Mouse (Mus musculus): ENCODE measurements around the gene Grasp. TPM values are rescaled to one million over a fixed set of nuclear protein-coding genes. Genes with fewer than 3 reads are reported as not detected.

Gene Grasp
- total RNA-seq, 1 experiment from 2014 or later: 0.81 TPM

DNA sequence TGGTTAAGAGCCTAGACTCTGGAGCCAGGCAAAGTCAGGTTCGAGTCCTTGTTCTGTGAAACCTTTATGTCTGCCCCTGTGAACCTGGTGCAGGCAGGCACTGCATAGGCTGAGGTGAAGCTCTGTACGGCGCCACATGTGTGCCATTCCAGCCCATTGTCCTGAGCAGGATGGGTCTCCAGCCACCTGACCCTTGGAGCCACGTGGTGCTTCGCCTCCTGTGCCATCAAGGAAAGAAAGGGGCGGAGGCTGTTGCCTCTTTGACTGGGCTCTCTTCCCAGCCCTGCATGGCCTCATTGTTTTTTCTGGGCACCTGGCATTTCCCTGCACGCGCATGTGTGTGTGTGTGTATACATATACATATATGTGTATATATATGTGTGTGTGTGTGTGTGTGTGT, 15.8 kb downstream of the Grasp start:
- ATAC-seq (ENCODE audit: extremely low read depth, insufficient number of reproducible peaks, low FRiP score, poor library complexity, severe bottlenecking): no peak

DNA sequence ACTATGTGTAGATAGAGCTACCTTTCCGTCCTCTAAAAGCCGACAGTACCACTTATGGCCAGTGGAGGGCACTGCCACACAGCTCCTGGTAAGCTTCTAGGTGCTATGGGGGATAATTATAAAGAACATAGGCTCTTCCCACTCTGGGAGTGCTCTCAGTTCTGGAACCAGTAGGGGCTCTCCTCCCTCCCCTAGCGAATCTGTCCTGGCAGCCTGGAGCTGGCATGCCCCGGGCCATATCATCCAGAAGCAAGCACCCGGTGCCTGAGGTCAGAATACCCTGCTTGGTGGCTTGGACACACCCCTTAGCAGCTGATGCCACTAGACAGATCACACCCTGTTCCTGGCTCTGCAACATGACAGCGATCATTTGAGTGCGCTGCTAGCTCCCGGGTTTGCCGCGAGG, 16.8 kb downstream of the Grasp start:
- peak; percentile 78 for ATAC-seq (ENCODE audit: extremely low read depth, insufficient number of reproducible peaks, low FRiP score, poor library complexity, severe bottlenecking)

DNA sequence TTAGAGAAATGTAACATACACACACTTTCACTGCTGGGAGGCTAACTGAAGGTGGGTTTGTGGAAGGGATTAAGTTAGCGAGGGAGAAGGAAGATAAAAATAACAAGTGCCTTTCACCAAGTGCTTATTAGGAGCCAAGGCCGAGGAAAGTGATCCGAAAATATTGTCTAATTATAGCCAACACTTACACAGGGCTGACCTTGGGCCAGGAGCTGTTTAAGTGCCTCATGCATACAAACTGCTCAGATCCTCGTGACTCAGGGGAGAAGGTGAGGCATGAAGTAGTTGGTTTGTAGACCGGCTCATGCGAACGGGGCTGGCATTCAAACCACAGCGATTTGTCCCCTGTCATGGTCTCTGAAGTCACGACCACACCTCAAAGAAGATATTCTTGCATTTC, 17.2 kb downstream of the Grasp start:
- no peak for ATAC-seq (ENCODE audit: extremely low read depth, insufficient number of reproducible peaks, low FRiP score, poor library complexity, severe bottlenecking)

DNA sequence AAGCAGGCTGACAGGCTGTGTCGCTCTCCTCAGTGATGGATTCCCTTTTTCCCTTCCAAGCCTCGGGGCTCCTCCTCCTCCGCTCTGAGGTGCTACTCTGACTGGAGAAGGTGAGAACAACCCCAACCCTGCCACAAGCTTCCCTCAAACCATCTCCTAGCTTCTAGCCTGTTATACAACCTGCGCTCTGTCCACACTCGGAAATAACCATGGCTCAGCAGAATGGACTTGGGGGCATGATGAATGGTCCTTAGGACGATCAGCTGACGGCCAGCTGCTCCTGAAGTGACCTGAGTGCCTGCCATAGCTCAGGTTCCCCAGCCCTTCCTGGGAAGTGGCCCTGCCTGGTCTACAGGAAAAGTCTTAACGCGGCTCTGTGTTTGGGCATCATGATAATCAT, 17.9 kb downstream of the Grasp start:
- ATAC-seq (ENCODE audit: extremely low read depth, insufficient number of reproducible peaks, low FRiP score, poor library complexity, severe bottlenecking): no peak

DNA sequence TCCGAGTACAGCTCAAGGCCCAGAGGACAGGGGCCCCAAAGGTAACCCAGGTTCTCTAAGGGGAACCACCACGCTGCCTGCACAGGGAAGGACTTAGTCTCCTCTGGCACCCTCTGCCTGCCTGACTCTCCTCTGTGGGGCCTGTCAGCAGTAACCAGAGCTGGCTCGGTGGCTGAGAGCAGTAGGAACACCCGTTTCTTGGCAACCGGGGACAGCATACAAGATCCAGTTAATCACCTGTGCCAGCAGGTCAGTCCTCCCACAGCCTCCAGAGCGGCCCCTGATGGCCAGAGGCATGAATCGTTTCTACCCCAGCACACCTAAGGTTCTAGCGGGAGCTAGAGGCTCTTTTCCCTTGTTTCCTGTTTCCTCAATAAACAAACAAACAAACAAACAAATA, 18.7 kb downstream of the Grasp start:
- ATAC-seq (ENCODE audit: extremely low read depth, insufficient number of reproducible peaks, low FRiP score, poor library complexity, severe bottlenecking): no peak

DNA sequence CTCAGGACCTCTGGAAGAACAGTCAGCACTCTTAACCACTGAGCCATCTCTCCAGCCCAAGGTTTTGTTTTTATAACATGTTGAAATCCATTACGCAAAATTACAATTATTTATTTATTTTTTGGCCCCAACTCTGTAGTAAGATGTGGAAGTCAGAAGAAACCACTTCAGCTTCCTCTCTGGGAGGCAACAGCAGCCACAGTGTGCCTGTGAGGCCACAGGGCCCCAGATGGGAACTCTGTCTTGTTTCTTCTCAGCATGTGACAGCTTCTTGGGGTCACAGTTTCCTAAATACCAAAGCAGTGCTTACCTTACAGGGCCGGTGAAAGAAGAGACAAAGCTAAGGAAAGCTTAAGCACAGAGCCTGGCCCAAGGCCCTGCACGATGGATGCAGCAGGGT, 20.0 kb downstream of the Grasp start:
- no peak for ATAC-seq (ENCODE audit: extremely low read depth, insufficient number of reproducible peaks, low FRiP score, poor library complexity, severe bottlenecking)

DNA sequence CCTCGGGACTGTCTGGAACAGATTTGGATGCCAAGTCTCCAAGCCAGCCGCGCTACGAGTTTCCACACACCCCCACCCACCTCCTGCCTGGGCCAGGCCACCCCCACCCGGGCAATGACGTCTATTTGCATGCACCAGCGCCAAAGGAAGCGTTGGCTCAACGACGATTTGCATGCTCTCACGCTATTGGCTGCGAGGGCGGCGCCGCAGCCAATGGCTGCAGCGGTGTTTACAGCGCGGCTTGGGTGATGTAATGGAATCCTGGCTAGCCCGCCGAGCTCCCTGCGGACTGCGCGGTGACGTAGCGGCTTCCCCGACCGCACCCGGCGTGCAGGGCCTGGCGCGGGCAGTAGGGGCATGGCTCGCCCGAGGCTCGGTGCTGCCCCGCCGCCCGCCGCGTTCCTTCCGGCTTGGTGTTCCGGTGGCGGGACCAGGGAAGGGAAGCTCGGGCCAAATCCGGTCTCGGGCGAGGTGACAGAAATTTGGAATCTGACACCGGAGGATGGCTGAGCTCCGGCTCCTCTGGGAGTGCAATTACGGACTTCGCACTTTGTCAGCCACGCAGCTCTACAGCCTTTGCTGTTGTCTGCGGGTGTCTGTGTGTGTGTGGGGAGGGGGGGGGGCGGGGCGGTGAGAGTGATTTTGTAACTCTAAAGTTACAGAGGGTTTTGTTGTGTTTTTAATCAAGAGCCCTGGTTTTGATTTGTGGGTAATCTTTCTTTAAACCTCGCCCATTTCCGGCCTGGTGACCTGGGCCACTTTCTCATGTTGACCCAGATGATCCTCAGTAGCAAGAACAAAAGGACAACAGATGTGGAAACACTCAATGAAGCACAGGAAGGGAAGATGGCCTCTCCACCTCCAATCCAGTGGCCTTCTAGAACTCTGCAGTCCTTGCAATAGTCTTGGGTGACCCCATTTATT, 22.5 kb downstream of the Grasp start:
- peak; percentile 94 for ATAC-seq (ENCODE audit: extremely low read depth, insufficient number of reproducible peaks, low FRiP score, poor library complexity, severe bottlenecking)

DNA sequence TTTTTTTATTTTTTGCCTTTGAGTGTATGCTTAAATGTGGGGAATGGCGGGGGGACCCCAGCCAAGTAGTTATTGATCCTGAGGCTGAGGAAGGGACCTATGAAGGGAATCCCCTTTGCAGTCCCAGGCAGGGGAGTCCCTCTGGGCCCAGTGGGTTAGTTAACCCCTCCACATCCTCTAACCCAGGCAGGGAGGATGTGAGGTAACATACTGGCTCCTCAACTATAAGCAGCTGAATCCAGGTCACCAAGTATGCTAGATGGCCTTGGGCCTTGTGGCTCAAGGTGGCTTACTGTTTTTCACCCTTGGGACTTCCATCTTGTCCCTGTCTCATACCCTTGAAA, 23.1 kb downstream of the Grasp start:
- ATAC-seq (ENCODE audit: extremely low read depth, insufficient number of reproducible peaks, low FRiP score, poor library complexity, severe bottlenecking): no peak

DNA sequence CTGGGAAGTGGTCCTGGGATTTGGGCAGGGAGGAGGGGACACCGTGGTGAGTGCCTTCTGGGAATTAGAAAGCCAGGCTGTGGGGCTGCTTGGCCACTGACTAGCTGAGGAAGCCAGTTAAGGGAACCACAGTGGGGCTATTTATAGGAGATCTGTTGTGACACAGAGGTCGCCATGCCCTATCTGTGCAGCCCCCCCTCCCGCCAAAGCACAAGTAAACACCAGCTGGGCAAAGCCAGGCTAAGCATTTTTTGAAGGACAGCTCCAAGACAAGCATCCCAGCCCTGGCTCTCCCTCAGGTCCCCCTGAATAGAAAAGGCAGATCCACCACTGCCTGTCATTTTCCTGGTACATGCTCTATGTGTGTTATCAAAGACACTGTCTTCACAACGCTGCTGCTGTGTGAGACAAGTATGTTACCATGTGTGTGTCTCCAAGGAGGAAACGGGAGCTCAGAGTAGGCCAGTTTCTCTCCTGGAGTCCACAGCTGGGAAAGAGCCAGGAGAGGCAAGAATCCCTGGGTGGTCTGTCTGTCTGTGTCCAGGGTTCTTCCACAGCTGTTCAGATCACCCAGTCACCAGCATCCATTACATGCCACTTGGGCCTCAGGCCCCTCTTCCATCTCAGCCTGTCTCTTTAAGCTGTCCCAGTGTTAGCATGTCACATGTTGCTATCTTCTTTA, 24.2 kb downstream of the Grasp start:
- no peak for ATAC-seq (ENCODE audit: extremely low read depth, insufficient number of reproducible peaks, low FRiP score, poor library complexity, severe bottlenecking)

DNA sequence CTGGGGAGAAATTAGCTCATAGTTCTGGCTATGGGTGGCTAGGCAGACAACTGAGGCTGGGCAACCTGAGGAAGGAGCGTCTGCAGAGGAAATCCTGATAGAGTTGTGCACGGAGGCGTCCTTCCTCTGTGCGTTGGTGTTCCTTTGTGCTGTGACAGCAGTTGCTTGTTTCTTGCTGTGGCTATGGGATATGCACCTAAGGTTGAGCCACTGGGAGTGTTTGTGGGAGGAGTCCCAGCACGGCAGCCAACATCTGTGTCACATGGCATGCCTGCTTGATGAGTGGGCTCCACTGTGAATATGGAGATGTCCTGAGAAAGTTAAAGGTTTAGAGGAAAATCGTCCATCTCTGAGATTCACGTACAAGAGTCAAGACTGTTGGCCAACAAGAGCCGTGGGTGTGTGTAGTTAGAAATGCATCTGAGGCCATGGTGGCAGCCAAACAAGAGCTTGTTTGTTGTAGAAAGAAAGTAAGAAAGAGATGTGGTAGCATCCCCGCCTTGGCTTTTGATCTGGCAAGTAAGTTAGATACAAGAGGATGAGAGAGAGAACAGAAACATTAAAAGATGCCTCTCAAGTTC, 26.3 kb downstream of the Grasp start:
- no peak for ATAC-seq (ENCODE audit: extremely low read depth, insufficient number of reproducible peaks, low FRiP score, poor library complexity, severe bottlenecking)

DNA sequence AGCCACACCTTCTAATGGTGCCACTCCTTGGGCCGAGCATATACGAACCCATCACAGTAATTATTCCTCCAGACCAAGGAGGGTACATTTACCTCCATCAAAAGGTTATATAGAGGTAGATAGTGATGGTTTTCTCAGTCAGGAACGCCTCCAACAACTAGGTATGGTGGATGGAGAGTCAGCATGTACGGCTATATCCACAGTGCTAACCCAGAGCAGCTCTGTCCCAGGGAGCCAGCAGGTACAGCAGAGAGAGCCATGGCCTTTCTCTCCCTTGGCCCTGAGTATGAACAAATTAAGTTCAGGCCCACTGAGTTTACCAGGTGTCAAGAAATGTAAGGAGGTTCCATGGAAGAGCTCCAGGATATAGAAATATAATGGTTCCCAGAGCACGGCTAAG, 27.9 kb downstream of the Grasp start:
- no peak for ATAC-seq (ENCODE audit: extremely low read depth, insufficient number of reproducible peaks, low FRiP score, poor library complexity, severe bottlenecking)

DNA sequence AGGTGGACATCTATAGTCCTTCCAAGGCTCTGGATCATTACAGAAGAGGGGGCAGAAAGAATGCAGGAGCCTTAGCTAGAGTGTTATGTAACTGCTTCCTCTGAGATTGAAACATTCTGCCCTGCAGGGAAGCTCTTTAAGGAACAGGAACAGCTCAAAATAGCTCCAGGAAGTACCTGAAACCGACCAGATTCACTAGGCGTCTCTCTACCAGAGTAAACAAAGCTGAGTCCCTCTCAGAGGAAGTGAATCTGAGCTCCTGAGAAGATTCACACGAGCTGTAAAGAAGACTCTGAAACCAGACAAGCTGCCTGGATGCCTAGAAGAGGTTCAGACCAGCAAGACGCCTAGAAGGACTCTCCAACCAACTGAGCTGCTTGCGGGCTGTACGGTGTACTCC, 28.6 kb downstream of the Grasp start:
- peak; percentile 31 for ATAC-seq (ENCODE audit: extremely low read depth, insufficient number of reproducible peaks, low FRiP score, poor library complexity, severe bottlenecking)

DNA sequence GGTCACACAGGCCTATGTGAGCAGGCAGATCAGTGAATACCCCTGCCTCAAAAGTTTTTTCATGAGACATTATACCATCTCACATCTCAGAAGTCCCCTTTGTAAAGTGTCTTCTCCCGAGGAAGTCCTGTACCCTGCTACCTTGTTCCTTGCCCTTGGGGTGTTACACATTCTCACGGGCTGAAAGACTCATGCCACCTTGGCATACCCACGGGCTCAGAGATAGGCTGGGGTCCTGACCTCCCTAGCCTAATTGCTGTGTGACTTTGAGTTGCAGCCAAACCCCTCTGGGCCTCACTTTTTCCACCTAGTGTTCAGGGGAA, 29.5 kb downstream of the Grasp start:
- ATAC-seq (ENCODE audit: extremely low read depth, insufficient number of reproducible peaks, low FRiP score, poor library complexity, severe bottlenecking): no peak

DNA sequence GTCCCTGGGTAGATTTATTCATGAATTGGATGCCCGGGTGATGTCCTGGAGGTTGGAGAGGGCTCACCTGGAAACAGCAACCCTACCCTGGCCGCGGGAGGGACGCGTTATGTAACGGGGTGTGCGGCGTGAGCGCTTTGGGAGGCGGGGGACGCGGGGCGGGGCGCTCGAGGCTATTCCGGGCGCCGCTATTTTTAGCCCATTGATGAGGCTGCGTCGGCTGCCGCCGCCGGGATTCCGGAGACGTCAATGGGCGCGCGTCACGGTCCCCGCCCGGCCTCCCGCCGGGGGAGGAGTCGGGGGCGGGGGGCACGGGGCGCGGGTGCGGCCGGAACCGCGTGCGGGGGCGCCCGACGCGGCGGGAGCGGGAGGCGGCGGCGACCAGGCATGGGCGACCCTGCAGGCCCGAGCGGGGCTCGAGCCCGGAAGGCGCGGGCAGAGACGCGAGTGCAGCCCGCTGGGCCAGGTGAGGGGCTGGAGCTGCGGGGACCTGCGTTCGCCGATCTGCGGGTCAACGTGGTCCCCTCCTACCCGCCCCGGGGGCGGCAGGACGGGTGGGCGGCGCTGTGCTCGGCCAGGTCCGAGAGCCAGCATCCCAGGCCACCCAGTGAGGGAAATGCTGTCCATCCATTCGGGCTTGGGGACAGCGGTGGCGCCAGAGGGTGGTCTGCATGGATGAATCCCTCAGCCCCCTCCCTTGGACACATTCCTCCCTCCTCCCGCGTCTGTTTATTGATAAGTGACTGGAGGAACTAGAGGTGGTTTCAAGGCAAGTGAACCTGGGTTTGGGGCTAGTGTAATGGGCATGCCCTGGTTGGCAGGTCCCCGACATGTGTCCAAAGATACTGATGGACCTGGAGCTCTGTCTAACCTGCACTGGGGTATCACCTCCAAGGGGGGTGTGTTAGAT, 30.2 kb downstream of the Grasp start, which contains the start of gene Nr4a1:
Gene Nr4a1 (plus strand): TSS at position 384 of the 910 bp plus-strand sequence.
- peak; percentile 27 for ATAC-seq (ENCODE audit: extremely low read depth, insufficient number of reproducible peaks, low FRiP score, poor library complexity, severe bottlenecking)

DNA sequence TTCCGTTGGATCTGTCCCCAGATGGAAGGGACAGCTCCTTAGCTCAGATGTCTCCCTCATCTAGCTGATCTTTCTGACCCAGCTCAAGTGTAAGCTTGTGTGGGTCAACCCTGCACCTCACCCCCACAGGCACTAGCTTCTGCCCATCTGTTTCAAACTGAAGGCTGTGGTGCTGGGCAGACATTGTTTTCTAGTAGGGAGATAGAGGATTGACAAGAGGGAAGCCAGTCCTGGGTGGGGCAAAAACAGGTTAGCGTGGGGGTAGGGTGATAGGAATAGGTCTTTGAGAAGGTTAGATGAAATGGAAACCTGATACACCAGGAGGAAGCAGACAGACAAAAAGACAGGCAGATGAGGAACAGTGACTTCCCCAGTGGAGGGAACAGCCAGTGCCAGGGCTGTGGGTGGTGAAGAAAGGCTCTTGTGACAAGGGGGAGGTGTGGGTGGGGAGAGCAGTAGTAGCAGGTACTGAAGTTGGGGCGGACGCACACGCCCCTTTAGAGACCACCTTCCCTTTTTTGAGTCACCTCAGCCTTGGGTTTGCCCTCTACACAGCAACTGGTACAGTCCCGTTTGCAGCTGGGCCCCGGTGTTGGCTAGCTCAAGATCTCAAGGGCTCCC, 32.0 kb downstream of the Grasp start:
- ATAC-seq (ENCODE audit: extremely low read depth, insufficient number of reproducible peaks, low FRiP score, poor library complexity, severe bottlenecking): peak; percentile 18

DNA sequence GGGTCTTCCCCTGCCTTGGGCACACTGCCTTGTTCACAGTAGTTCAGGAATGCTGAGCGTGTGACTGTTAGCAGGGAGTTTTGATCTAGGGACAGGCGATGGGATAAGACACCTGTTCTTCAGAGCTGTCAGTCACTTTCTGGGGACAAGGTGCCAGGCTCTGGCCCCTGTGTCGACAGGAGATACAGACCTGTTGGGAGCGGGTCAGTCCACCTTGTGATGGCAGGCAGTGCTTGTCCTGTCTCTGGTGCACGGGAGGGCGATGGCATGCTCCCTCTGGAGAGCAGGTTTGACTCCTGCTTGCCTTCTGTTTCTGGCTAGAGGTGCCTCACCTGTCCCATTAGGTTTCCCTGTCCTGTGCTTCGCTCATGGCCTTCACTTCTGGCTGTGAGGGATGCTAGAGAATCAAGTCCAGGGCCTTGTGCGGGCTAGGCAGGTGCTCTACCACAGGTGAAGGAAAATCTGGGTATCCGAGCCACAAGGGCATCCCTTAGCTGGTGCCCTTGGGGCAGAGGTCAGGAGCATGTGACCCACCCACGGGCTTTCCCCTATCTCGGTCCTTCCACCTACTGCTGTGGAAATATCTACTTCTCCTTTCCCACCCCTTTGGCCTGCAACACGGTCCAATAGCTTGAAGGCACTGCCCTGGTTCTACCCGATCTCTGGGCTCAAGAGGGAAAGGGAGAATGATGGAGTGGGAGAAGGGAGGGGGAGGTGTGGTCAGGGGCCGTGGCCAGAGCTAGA, 32.6 kb downstream of the Grasp start:
- ATAC-seq (ENCODE audit: extremely low read depth, insufficient number of reproducible peaks, low FRiP score, poor library complexity, severe bottlenecking): no peak

DNA sequence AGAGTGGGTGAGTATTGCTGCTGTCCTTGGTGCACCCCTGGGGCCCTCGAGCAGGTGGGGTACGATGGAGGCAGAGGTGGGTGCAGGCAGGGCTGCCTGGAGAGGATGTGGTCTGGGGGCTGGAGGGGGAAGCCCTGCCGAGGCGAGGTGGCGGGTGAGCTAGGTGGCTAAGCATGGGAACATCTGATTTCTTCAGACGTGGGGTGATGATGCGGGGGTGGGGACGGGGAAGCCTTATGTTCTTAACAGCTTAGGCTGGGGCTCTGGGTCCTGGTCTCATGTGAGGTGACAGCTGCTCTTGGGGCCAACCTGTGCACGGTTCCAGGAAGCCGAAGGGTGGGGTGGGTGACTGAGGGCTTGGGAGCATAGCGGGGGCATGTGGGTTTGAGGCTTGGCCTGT, 34.4 kb downstream of the Grasp start:
- peak; percentile 40 for ATAC-seq (ENCODE audit: extremely low read depth, insufficient number of reproducible peaks, low FRiP score, poor library complexity, severe bottlenecking)

DNA sequence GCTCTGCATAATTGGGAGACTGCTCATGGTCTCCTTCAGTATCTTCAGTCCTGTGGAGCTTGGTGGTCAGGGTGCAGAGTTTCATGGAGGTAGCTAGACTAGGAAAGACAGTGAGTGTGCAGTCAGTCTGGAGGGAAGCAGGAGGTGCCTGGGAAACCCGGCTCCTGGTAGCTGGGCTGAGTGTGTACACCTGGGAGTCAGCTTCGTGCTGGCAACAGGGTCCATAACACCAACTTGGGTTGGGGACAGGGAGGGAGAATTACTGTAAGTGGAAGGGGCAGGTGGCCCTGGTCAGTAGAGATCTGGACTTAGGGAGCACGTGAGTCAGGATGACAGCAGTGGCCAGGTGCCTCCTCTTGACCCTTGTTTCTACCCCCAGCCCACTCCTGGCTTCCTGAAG, 35.9 kb downstream of the Grasp start:
- ATAC-seq (ENCODE audit: extremely low read depth, insufficient number of reproducible peaks, low FRiP score, poor library complexity, severe bottlenecking): no peak

Measured in neutrophil, adult 5-6 weeks (primary cell).